Mouse (Mus musculus) MEL (cell line): ENCODE data around the gene Mmd. TPM values are rescaled to one million over a fixed set of nuclear protein-coding genes. Genes with fewer than 3 reads are reported as not detected.

Experiments
- DNase-seq: peaks from one replicate; pipeline ENCODE4 v3.0.0; 2011; ENCODE audit warnings: low read depth, low spot score
- H3K27ac ChIP-seq: 2 replicates; pipeline ENCODE4 v1.5.1; 2012; ENCODE audit warnings: low read depth, mild to moderate bottlenecking, control low read depth, low read length, moderate library complexity; ENCODE audit not compliant: control insufficient read depth
- H3K27me3 ChIP-seq, 2 experiments: fragments of 150-350 bp in 1 of 2; sonication (generic) in 1 of 2; 2 replicates each; pipeline ENCODE4 v1.6.1; 2012; ENCODE audit warnings: low read length in 2 of 2, mild to moderate bottlenecking in 2 of 2, improper control_type of control experiment in 1 of 2, moderate library complexity in 1 of 2; ENCODE audit not compliant: insufficient read depth in 2 of 2, control insufficient read depth in 1 of 2
- H3K36me3 ChIP-seq, 2 experiments: 2 replicates each; pipeline ENCODE4 v1.6.1; 2012 to 2014; ENCODE audit warnings: low read length in 2 of 2, improper control_type of control experiment in 1 of 2, inconsistent platforms in 1 of 2, mild to moderate bottlenecking in 1 of 2; ENCODE audit not compliant: insufficient read depth in 2 of 2, control insufficient read depth in 1 of 2
- H3K4me1 ChIP-seq, 2 experiments: fragments of 150-350 bp in 1 of 2; sonication (generic) in 1 of 2; 2 replicates each; pipeline ENCODE4 v1.6.1; 2012; ENCODE audit warnings: low read length in 2 of 2, improper control_type of control experiment in 1 of 2, mild to moderate bottlenecking in 1 of 2; ENCODE audit not compliant: insufficient read depth in 2 of 2, control insufficient read depth in 1 of 2
- H3K4me3 ChIP-seq, 2 experiments: fragments of 150-350 bp in 1 of 2; sonication (generic) in 1 of 2; 2 replicates each; pipeline ENCODE4 v1.5.1; 2012; ENCODE audit warnings: low read depth in 2 of 2, low read length in 2 of 2, mild to moderate bottlenecking in 2 of 2, moderate library complexity in 2 of 2, control low read depth in 1 of 2, improper control_type of control experiment in 1 of 2; ENCODE audit not compliant: control insufficient read depth in 1 of 2, insufficient read depth in 1 of 2
- H3K79me2 ChIP-seq: 2 replicates; pipeline ENCODE4 v1.6.1; 2012; ENCODE audit warnings: mild to moderate bottlenecking, low read length, moderate library complexity; ENCODE audit not compliant: control insufficient read depth, poor library complexity, insufficient read depth
- H3K9ac ChIP-seq: 2 replicates; pipeline ENCODE4 v1.6.1; 2012; ENCODE audit warnings: low read depth, mild to moderate bottlenecking, control low read depth, low read length, moderate library complexity; ENCODE audit not compliant: control insufficient read depth, poor library complexity, severe bottlenecking
- H3K9me3 ChIP-seq: fragments of 150-350 bp; sonication (generic); replicated peaks from 2 replicates; pipeline ENCODE4 v1.6.1; 2012; ENCODE audit warnings: mild to moderate bottlenecking, low read length, improper control_type of control experiment, moderate library complexity; ENCODE audit not compliant: insufficient read depth
- CTCF ChIP-seq, 3 experiments: IDR thresholded peaks in 2 of 3; conservative IDR thresholded peaks in 1 of 3; 2 replicates each; pipeline ENCODE4 v1.5.1; 2011 to 2012; ENCODE audit warnings: low read length in 3 of 3, low read depth in 2 of 3, mild to moderate bottlenecking in 2 of 3, improper control_type of control experiment in 1 of 3, inconsistent platforms in 1 of 3, mixed read lengths in 1 of 3, moderate library complexity in 1 of 3; ENCODE audit not compliant: control insufficient read depth in 1 of 3, insufficient read depth in 1 of 3, poor library complexity in 1 of 3, severe bottlenecking in 1 of 3
- E2F4 ChIP-seq: IDR thresholded peaks from 2 replicates; pipeline ENCODE4 v1.6.1; 2011; ENCODE audit warnings: low read depth, low read length, improper control_type of control experiment, borderline replicate concordance
- EP300 ChIP-seq, 2 experiments: IDR thresholded peaks; 2 replicates each; pipeline ENCODE4 v1.6.1; 2011; ENCODE audit warnings: improper control_type of control experiment in 2 of 2, low read length in 2 of 2, low read depth in 1 of 2, mild to moderate bottlenecking in 1 of 2
- GABPA ChIP-seq: IDR thresholded peaks from 2 replicates; pipeline ENCODE4 v1.6.1; 2012; ENCODE audit warnings: low read depth, mild to moderate bottlenecking, inconsistent platforms, low read length, improper control_type of control experiment, moderate library complexity
- GATA1 ChIP-seq: IDR thresholded peaks from 2 replicates; pipeline ENCODE4 v1.6.1; 2011; ENCODE audit warnings: low read depth, low read length, improper control_type of control experiment
- JUND ChIP-seq: IDR thresholded peaks from 2 replicates; pipeline ENCODE4 v1.6.1; 2011; ENCODE audit warnings: low read depth, mild to moderate bottlenecking, improper control_type of control experiment, low read length
- KAT2A ChIP-seq: conservative IDR thresholded peaks from 2 replicates; pipeline ENCODE4 v1.6.1; 2012; ENCODE audit warnings: low read depth, low read length, improper control_type of control experiment, inconsistent platforms
- MAFK ChIP-seq: IDR thresholded peaks from 2 replicates; pipeline ENCODE4 v1.6.1; 2011; ENCODE audit warnings: low read depth, mild to moderate bottlenecking, low read length, improper control_type of control experiment, borderline replicate concordance
- MAX ChIP-seq: IDR thresholded peaks from 2 replicates; pipeline ENCODE4 v1.6.1; 2011; ENCODE audit warnings: low read length, improper control_type of control experiment
- MEF2A ChIP-seq: IDR thresholded peaks from 2 replicates; pipeline ENCODE4 v1.6.1; 2014; ENCODE audit warnings: low read depth, mild to moderate bottlenecking, inconsistent platforms, low read length, improper control_type of control experiment; ENCODE audit not compliant: poor library complexity, insufficient replicate concordance, severe bottlenecking; ENCODE audit errors: extremely low read depth
- MXI1 ChIP-seq: IDR thresholded peaks from 2 replicates; pipeline ENCODE4 v1.6.1; 2011; ENCODE audit warnings: mild to moderate bottlenecking, low read depth, low read length, improper control_type of control experiment
- NRF1 ChIP-seq: IDR thresholded peaks from 2 replicates; pipeline ENCODE4 v1.6.1; 2014; ENCODE audit warnings: low read depth, mild to moderate bottlenecking, inconsistent platforms, low read length, improper control_type of control experiment, moderate library complexity; ENCODE audit not compliant: poor library complexity, insufficient read depth, severe bottlenecking
- POLR2A ChIP-seq, 2 experiments: IDR thresholded peaks; 2 replicates each; pipeline ENCODE4 v1.6.1; 2011 to 2012; ENCODE audit warnings: low read length in 2 of 2, mild to moderate bottlenecking in 2 of 2, control low read depth in 1 of 2, improper control_type of control experiment in 1 of 2, low read depth in 1 of 2, moderate library complexity in 1 of 2; ENCODE audit not compliant: control insufficient read depth in 1 of 2, insufficient read depth in 1 of 2, poor library complexity in 1 of 2
- RAD21 ChIP-seq: IDR thresholded peaks from 2 replicates; pipeline ENCODE4 v1.6.1; 2011; ENCODE audit warnings: mild to moderate bottlenecking, low read depth, low read length, improper control_type of control experiment
- RCOR1 ChIP-seq: IDR thresholded peaks from 2 replicates; pipeline ENCODE4 v1.6.1; 2012; ENCODE audit warnings: low read depth, mild to moderate bottlenecking, inconsistent platforms, low read length, improper control_type of control experiment
- SIN3A ChIP-seq: IDR thresholded peaks from 2 replicates; pipeline ENCODE4 v1.6.1; 2012; ENCODE audit warnings: low read length, improper control_type of control experiment, inconsistent platforms
- SMC3 ChIP-seq: IDR thresholded peaks from 2 replicates; pipeline ENCODE4 v1.6.1; 2011; ENCODE audit warnings: low read depth, low read length, improper control_type of control experiment
- TAL1 ChIP-seq: IDR thresholded peaks from 2 replicates; pipeline ENCODE4 v1.6.1; 2012; ENCODE audit warnings: mild to moderate bottlenecking, inconsistent platforms, low read length, moderate library complexity, mixed read lengths
- TBP ChIP-seq: IDR thresholded peaks from 2 replicates; pipeline ENCODE4 v1.8.0; 2011; ENCODE audit warnings: low read depth, low read length, improper control_type of control experiment
- TCF12 ChIP-seq: IDR thresholded peaks from 2 replicates; pipeline ENCODE4 v1.6.1; 2014; ENCODE audit warnings: low read depth, mild to moderate bottlenecking, inconsistent platforms, low read length, improper control_type of control experiment, moderate library complexity
- UBTF ChIP-seq: IDR thresholded peaks from 2 replicates; pipeline ENCODE4 v1.6.1; 2012; ENCODE audit warnings: low read depth, mild to moderate bottlenecking, inconsistent platforms, low read length, improper control_type of control experiment, moderate library complexity, borderline replicate concordance; ENCODE audit not compliant: insufficient read depth
- USF2 ChIP-seq, 2 experiments: IDR thresholded peaks; 2 replicates each; pipeline ENCODE4 v1.6.1; 2011 to 2012; ENCODE audit warnings: improper control_type of control experiment in 2 of 2, low read length in 2 of 2, borderline replicate concordance in 1 of 2, inconsistent platforms in 1 of 2, low read depth in 1 of 2, mild to moderate bottlenecking in 1 of 2; ENCODE audit not compliant: insufficient read depth in 1 of 2
- ZKSCAN1 ChIP-seq: IDR thresholded peaks from 2 replicates; pipeline ENCODE4 v1.6.1; 2012; ENCODE audit warnings: low read depth, mild to moderate bottlenecking, inconsistent platforms, low read length, improper control_type of control experiment, moderate library complexity
- ZMIZ1 ChIP-seq: IDR thresholded peaks from 2 replicates; pipeline ENCODE4 v1.6.1; 2012; ENCODE audit warnings: low read depth, mild to moderate bottlenecking, inconsistent platforms, low read length, improper control_type of control experiment, moderate library complexity
- ZNF384 ChIP-seq: IDR thresholded peaks from 2 replicates; pipeline ENCODE4 v1.6.1; 2012; ENCODE audit warnings: low read depth, mild to moderate bottlenecking, inconsistent platforms, low read length, improper control_type of control experiment
- polyA plus RNA-seq, 2 experiments: library from polyadenylated mRNA; stranded (reverse) in 1 of 2; unstranded in 1 of 2; fragments of >175 nt in 1 of 2; fragments of >200 nt in 1 of 2; gene quantifications; 2 replicates each; pipeline versions ENCODE4 v1.2.1 to v1.2.4; 2012; ENCODE audit warnings: low replicate concordance in 2 of 2, low read depth in 1 of 2; ENCODE audit not compliant: insufficient read length in 2 of 2, insufficient read depth in 1 of 2, missing spikeins in 1 of 2
- total RNA-seq: library from RNA; depleted of rRNA; stranded (reverse); fragments of 300-350 nt; gene quantifications from 2 replicates; pipeline ENCODE4 v1.2.3, GENCODE M21; 2012

The Mmd gene
- total and polyA plus RNA-seq, 3 experiments, result 7.4 to 15.5 TPM; not detected in 1

GRCm38 (mm10) chr11:90268934-90269333 is 19.7 kb downstream of the Mmd start:
- Histone ChIP-seq H3K4me1 (no peaks in the 10 kb centered on the region), H3K27me3 (no peaks in the 10 kb centered on the region), H3K27ac (no peak overlapping the region), H3K9me3 (no peaks in the 10 kb centered on the region), H3K4me3 (no peak overlapping the region), H3K36me3 (0 out of 4 replicates have a peak, but pooled peaks cover 0 to 1% of the 10 kb centered on the region in 2 experiments), H3K9ac (no peak overlapping the region), H3K79me2 (no peaks in the 10 kb centered on the region)
- TF ChIP-seq JUND (no peak), CTCF (IDR thresholded peaks at IDR 0.05 in 2 of 3, conservative IDR thresholded peaks at IDR 0.05 in 1 of 3; ENCODE audit: control insufficient read depth in 1 of 3, insufficient read depth in 1 of 3, low read depth in 2 of 3, low read length in 3 of 3, poor library complexity in 1 of 3, severe bottlenecking in 1 of 3) (no peak), RAD21 (no peak), E2F4 (no peak), TBP (no peak), NRF1 (no peak), KAT2A (no peak), ZNF384 (no peak), MAX (no peak)
- no peak for DNase-seq

DNA sequence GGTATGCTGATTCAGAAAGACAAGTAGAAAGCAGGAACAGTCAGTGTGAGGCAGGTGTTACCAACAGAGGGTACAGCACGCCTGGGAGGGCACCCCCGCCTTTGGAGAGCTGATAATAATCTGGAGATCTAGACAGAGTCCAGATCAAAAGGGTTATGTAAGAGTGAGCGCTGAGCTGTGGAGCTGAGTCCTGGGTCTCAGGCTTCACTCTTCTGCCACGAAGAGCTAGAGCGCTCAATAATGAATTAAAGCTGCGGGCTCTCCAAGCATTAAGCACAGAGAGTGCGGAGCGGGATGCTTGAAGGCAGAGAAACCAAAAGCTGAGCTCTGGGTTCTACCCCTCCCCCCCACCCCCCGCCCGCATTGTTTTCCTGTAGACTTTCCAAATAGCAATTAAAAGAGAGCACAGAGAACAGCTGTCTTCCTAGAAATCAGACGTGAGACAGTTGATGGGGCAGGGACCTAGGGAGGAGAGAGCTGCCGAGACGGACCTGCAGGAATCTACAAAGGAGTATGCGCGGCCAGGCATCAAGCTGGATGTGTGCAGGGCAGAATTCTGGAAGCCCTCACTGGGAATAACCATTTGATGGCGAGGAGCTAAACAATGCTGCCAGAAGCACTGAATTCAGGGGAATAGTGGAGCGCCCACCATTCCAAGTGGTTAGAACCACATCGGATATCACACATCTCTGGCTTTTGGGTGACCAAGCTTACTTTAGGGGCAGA is 20.3 kb downstream of the Mmd start:
- no peaks in the 10 kb centered on the region for H3K4me1 ChIP-seq
- no peak for DNase-seq
- no peak for TF ChIP-seq GABPA
- no peak for TF ChIP-seq RCOR1
- TF ChIP-seq TAL1, result no peak
- no peak for TF ChIP-seq JUND
- no peak for TF ChIP-seq ZKSCAN1
- TF ChIP-seq POLR2A (IDR thresholded peaks at IDR 0.05; ENCODE audit: control insufficient read depth in 1 of 2, insufficient read depth in 1 of 2, low read depth in 1 of 2, low read length in 2 of 2, poor library complexity in 1 of 2), result no peak
- no peak for TF ChIP-seq GATA1
- no peak for TF ChIP-seq TCF12
- no peak for TF ChIP-seq MEF2A
- TF ChIP-seq RAD21, result no peak
- TF ChIP-seq MXI1, result no peak
- no peak for TF ChIP-seq SMC3
- no peak for TF ChIP-seq EP300 (IDR thresholded peaks at IDR 0.05; ENCODE audit: low read depth in 1 of 2, low read length in 2 of 2)
- TF ChIP-seq SIN3A, result no peak
- TF ChIP-seq E2F4, result no peak
- no peak for TF ChIP-seq UBTF
- TF ChIP-seq USF2 (IDR thresholded peaks at IDR 0.05; ENCODE audit: borderline replicate concordance in 1 of 2, insufficient read depth in 1 of 2, low read depth in 1 of 2, low read length in 2 of 2), result no peak
- TF ChIP-seq ZMIZ1, result no peak
- TF ChIP-seq MAFK, result no peak
- TF ChIP-seq, all 39 proteins: peak for 0
- Histone ChIP-seq H3K9me3 (no peaks in the 10 kb centered on the region), H3K27ac (no peak overlapping the region), H3K79me2 (no peaks in the 10 kb centered on the region), H3K27me3 (no peaks in the 10 kb centered on the region), H3K9ac (no peak overlapping the region), H3K4me3 (no peak overlapping the region), H3K36me3 (0 out of 4 replicates have a peak, but pooled peaks cover 0 to 1% of the 10 kb centered on the region in 2 experiments)
